Mouse (Mus musculus) skeletal muscle tissue, adult 2 months (tissue): ENCODE measurements at regions not wholly inside any gene's neighbourhood (a gene's known extent, or its start where the extent isn't known, plus 50 kb on each side); places are given as distances from the start of the nearest gene placed in this dataset.
"Not testable (repeated sequence)": the region's sequence is repeated elsewhere in the genome, so short reads cannot be mapped to it uniquely, and the experiment has no call there.

ENCODE experiments used
- DNase-seq: peaks from one replicate; pipeline ENCODE4 v3.0.0-alpha.2; 2012; ENCODE audit warnings: low read depth, low spot score

GRCm38 (mm10) chr1:51602071-51602470 is 123.8 kb upstream of the Nabp1 start:
- DNase-seq: no peak

- no peak for DNase-seq
These were observed 122.2 kb upstream of the Nabp1 start for GRCm38 (mm10) chr1:51600425-51600824.

GRCm38 (mm10) chr1:51596935-51597820 is 119.0 kb upstream of the Nabp1 start:
- peak; percentile 75 for DNase-seq

- no peak for DNase-seq
These were observed 116.4 kb upstream of the Nabp1 start for GRCm38 (mm10) chr1:51594666-51595065.

GRCm38 (mm10) chr1:51593621-51594441 is 115.6 kb upstream of the Nabp1 start:
- no peak for DNase-seq

GRCm38 (mm10) chr1:51591886-51592285 is 113.7 kb upstream of the Nabp1 start:
- no peak for DNase-seq

GRCm38 (mm10) chr1:51590606-51591400 is 112.6 kb upstream of the Nabp1 start:
- DNase-seq: no peak

GRCm38 (mm10) chr1:51584925-51585424 is 106.8 kb upstream of the Nabp1 start:
- DNase-seq: no peak

GRCm38 (mm10) chr1:51583871-51584270 is 105.6 kb upstream of the Nabp1 start:
- no peak for DNase-seq

- no peak for DNase-seq
These were observed 101.8 kb upstream of the Nabp1 start for GRCm38 (mm10) chr1:51580074-51580473.

- DNase-seq: no peak
These were observed 99.5 kb upstream of the Nabp1 start for GRCm38 (mm10) chr1:51577701-51578100.

GRCm38 (mm10) chr1:51572314-51573078 is 94.3 kb upstream of the Nabp1 start:
- DNase-seq: no peak

- no peak for DNase-seq
These were observed 91.4 kb upstream of the Nabp1 start for GRCm38 (mm10) chr1:51569625-51570024.

GRCm38 (mm10) chr1:51566170-51566649 is 88.0 kb upstream of the Nabp1 start:
- DNase-seq: no peak

- not testable (repeated sequence) for DNase-seq
These were observed 78.4 kb upstream of the Nabp1 start for GRCm38 (mm10) chr1:51556616-51557015.

- DNase-seq: peak; percentile 53
These were observed 75.5 kb upstream of the Nabp1 start for GRCm38 (mm10) chr1:51553738-51554137.

GRCm38 (mm10) chr1:51551624-51552023 is 73.4 kb upstream of the Nabp1 start:
- no peak for DNase-seq

- DNase-seq: no peak
These were observed 64.6 kb upstream of the Nabp1 start for GRCm38 (mm10) chr1:51542801-51543200.

- DNase-seq: no peak
These were observed 61.4 kb upstream of the Nabp1 start for GRCm38 (mm10) chr1:51539634-51540033.

GRCm38 (mm10) chr1:51538836-51539235 is 60.6 kb upstream of the Nabp1 start:
- DNase-seq: no peak
